Mouse (Mus musculus) neural tube, embryonic 10.5 days (tissue): ENCODE results near the gene Scg2.
A peak's percentile ranks its signal among the peaks of the same experiment; 100 is the strongest.

Experiments used
- DNase-seq: peaks from one replicate; pipeline ENCODE4 v3.0.0-alpha.2; 2017; ENCODE audit warnings: low spot score; ENCODE audit errors: extremely low spot score

The Scg2 gene

GRCm38 (mm10) chr1:79439609-79440308 is at the start of gene Scg2:
Scg2 (minus strand) TSS chr1:79440120.
- peak; percentile 87 for DNase-seq

GRCm38 (mm10) chr1:79485546-79485945 is 45.6 kb upstream of the Scg2 start:
- DNase-seq: no peak

GRCm38 (mm10) chr1:79470856-79471255 is 30.9 kb upstream of the Scg2 start:
- no peak for DNase-seq

GRCm38 (mm10) chr1:79469871-79470270 is 30.0 kb upstream of the Scg2 start:
- no peak for DNase-seq

- no peak for DNase-seq
Measured at GRCm38 (mm10) chr1:79466585-79466984, 26.7 kb upstream of the Scg2 start.

GRCm38 (mm10) chr1:79458558-79458957 is 18.6 kb upstream of the Scg2 start:
- no peak for DNase-seq

GRCm38 (mm10) chr1:79454164-79454563 is 14.2 kb upstream of the Scg2 start:
- DNase-seq: no peak

GRCm38 (mm10) chr1:79452339-79452738 is 12.4 kb upstream of the Scg2 start:
- no peak for DNase-seq

- DNase-seq: peak; percentile 18
Measured at GRCm38 (mm10) chr1:79450343-79451021, 10.6 kb upstream of the Scg2 start.

GRCm38 (mm10) chr1:79449943-79450342 is 10.0 kb upstream of the Scg2 start:
- no peak for DNase-seq

GRCm38 (mm10) chr1:79445586-79445985 is 5.7 kb upstream of the Scg2 start:
- DNase-seq: no peak

- DNase-seq: no peak
Measured at GRCm38 (mm10) chr1:79437755-79438154, 2.2 kb downstream of the Scg2 start.

- no peak for DNase-seq
Measured at GRCm38 (mm10) chr1:79436671-79437070, 3.2 kb downstream of the Scg2 start.

- DNase-seq: no peak
Measured at GRCm38 (mm10) chr1:79429058-79429457, 10.9 kb downstream of the Scg2 start.

GRCm38 (mm10) chr1:79415496-79415895 is 24.4 kb downstream of the Scg2 start:
- no peak for DNase-seq

GRCm38 (mm10) chr1:79406337-79406942 is 33.5 kb downstream of the Scg2 start:
- no peak for DNase-seq

- DNase-seq: no peak
Measured at GRCm38 (mm10) chr1:79401090-79402012, 38.6 kb downstream of the Scg2 start.

- DNase-seq: no peak
Measured at GRCm38 (mm10) chr1:79400284-79400683, 39.6 kb downstream of the Scg2 start.
